Mouse (Mus musculus) ES-Bruce4 (cell line): ENCODE data around the gene Fam193b.

ENCODE experiments used
- CTCF ChIP-seq: IDR thresholded peaks from one replicate; pipeline ENCODE4 v1.8.1; 2011; ENCODE audit warnings: low read depth, low read length
- POLR2A ChIP-seq: IDR thresholded peaks from one replicate; pipeline ENCODE4 v1.8.1; 2011; ENCODE audit warnings: low read length; ENCODE audit not compliant: insufficient read depth

- TF ChIP-seq CTCF (peak; percentile 93), POLR2A (no peak)
Observed at GRCm38 (mm10) chr13:55516955-55517354, 54.0 kb downstream of the Fam193b start.
